ENCODE assay signal across 13 mouse cellular contexts in the genomic region with DNA sequence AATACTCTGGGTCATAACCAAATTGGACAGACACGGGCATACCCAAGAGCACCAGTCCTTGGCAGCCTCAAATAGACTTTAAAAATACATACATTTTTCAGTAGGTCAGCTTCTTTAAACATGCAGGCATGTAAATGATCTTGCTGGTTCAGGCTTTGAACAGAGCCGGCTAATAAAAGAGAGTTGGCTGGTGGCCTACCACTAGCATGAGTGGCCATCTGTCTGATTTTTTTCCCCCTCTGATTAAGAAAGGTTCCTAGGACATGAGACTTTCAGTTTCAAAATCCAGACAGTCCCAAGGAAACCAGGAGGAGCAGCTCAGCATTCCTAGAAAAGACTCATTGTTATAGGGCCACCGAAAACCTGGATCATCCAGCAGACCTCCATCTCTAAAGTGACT.
"Had no signal": no experiment of that assay in that cellular context is flagged by ENCODE, and none has a peak within 500 bp of the region (broad histone marks: within the 10 kb centered on the region; RNA-seq: fewer than 3 reads in every experiment).

No protein-coding gene starts in this region.

- H3K9ac ChIP-seq: liver, embryonic 15.5 days; midbrain, embryonic 15.5 days; neural tube, embryonic 12.5 days had no signal

- H3K36me3 ChIP-seq: limb, embryonic 10.5 days; liver, embryonic 15.5 days; midbrain, embryonic 15.5 days; neural tube, embryonic 12.5 days had no signal

- DNase-seq: lung, adult 2 months; lung, postnatal 36 days; thymus, postnatal 4 days had no signal

- H3K9me3 ChIP-seq: limb, embryonic 10.5 days; liver, embryonic 15.5 days; megakaryocyte, embryonic 14.5 days; midbrain, embryonic 15.5 days; neural tube, embryonic 12.5 days had no signal

- H3K27ac ChIP-seq: left cerebral cortex, adult 2 months; limb, embryonic 10.5 days; liver, embryonic 15.5 days; midbrain, embryonic 15.5 days; neural tube, embryonic 12.5 days; stomach, postnatal 0 days had no signal

- H3K4me1 ChIP-seq: limb, embryonic 10.5 days; liver, embryonic 15.5 days; megakaryocyte, embryonic 14.5 days; midbrain, embryonic 15.5 days; neural tube, embryonic 12.5 days had no signal

- ATAC-seq: lung, postnatal 0 days; midbrain, embryonic 15.5 days had no signal

- H3K4me3 ChIP-seq: left cerebral cortex, adult 2 months; limb, embryonic 10.5 days; liver, embryonic 15.5 days; megakaryocyte, embryonic 14.5 days; midbrain, embryonic 15.5 days; neural tube, embryonic 12.5 days had no signal

- H3K4me2 ChIP-seq: liver, embryonic 11.5 days; liver, embryonic 15.5 days; midbrain, embryonic 11.5 days; midbrain, embryonic 15.5 days; neural tube, embryonic 12.5 days had no signal
